Mouse (Mus musculus): ENCODE data around the gene Vta1.

DNA sequence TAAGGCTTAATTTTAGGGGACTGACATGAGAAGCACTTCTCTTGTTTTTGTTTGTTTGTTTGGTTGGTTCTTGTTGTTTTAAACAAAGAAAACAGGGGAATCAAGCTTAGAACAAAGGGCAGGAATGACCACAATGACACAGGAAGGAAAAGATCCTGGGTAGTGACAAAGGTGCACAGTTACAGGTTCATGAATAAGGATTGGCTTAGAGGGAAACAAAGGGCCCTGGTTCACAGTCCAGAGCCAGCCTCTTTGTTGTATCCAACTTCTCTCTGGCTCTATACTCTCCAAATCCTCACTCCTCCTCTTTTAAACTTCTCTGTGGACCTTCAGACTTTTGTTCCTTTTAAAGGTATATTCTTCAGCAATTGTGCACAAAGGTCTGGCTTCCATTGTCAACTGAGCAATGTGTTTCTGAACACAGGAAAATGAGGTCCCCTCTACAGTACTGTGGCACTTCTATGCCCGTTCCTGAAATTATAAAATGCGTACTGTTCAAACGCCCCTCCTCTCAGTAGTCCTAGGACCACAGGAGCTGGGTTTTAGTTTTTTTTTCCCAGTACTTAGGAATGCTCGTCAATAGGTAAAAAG lies 1.4 kb downstream of the Vta1 start:
- TF ChIP-seq POLR2A (IDR thresholded peaks at IDR 0.05; ENCODE audit: low read depth, low read length), result no peak
- TF ChIP-seq CTCF (IDR thresholded peaks at IDR 0.05; ENCODE audit: borderline replicate concordance, insufficient read depth, low read length), result no peak
